Mouse (Mus musculus) kidney, adult 8-10 months (tissue): ENCODE data around the gene Sytl5.

Experiments used
- DNase-seq, 2 experiments: peaks; one replicate each; pipeline ENCODE4 v3.0.0; 2022

Gene Sytl5

GRCm38 (mm10) chrX:9885322-9885721 is at the start of gene Sytl5:
Gene Sytl5, plus strand, starts transcription at chrX:9885622.
- no peak for DNase-seq

DNA sequence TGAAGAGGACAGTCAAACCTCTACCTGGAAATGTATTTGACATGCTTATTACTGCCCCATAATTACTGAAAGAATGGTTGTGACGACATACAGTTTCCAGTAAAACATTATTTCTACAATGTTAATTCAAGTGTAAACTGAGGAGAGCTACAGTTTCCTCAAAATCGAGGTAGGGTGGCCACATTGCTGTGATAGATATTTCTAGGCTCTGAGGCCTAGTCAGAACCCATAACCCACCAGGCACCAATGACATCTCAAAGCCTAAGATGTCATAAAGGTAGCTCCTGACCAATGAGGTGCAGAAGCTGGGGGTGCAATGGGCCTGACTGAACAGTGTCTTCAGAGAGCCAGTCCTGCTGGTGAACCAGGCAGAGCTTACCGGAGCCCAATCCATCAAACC is 38.8 kb upstream of the Sytl5 start, which contains the start of gene Hypm:
Gene Hypm (plus strand): TSS at position 301 of the 400 bp plus-strand sequence.
- DNase-seq: no peak

- no peak for DNase-seq
Measured at GRCm38 (mm10) chrX:9849403-9849802, 36.0 kb upstream of the Sytl5 start, which contains the start of gene H2al3. Gene H2al3, plus strand, starts transcription at chrX:9849703.

DNA sequence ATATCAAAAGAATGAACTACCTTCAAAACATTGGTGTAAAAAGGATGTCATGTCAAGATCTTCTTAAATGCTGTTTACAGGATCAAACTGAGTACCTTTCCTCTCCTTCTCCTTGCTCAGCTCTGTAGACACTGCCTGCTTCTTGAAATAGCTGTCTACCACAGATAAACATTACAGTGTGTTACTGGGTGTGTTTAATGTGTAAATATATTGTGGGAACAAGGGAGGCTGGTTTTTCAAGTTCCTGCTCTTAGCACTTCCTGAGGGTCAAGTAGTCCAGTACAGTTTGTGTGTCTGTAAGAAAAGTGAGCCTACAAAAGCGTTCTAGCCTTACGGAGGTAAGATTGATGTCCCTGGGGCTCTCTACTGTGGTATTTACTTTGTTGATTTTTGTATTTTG is 23.6 kb upstream of the Sytl5 start:
- DNase-seq: no peak

- no peak for DNase-seq
Measured at GRCm38 (mm10) chrX:9875519-9875918, 9.9 kb upstream of the Sytl5 start.

- no peak for DNase-seq
Measured at GRCm38 (mm10) chrX:9909572-9909971, 24.1 kb downstream of the Sytl5 start.

GRCm38 (mm10) chrX:9933839-9934238 is 48.4 kb downstream of the Sytl5 start:
- DNase-seq: no peak

DNA sequence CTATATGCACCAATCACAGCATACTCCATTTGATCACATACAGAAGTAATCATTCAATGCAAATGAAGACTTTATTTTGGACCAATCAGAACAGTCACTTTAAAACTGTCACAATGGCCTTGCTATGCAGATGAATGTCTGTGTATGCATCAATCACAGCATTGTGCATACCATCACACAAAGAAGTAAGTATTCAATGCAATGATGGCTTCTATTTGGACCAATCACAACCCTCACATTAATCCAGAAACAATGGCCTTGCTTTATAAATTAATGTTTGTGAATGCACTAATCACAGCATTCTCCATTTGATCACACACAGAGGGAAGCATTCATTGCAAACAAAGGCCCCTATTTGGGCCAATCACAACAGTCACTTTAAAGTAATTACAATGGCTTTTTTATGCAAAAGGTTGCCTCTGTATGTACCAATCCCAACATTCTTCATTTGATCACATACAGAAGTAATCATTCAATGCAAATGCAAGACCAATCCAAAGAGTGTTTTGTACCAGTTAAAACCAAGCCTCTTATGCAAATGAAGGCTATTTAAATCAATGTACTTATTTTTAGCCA is 98.8 kb downstream of the Sytl5 start:
- DNase-seq: no peak

DNA sequence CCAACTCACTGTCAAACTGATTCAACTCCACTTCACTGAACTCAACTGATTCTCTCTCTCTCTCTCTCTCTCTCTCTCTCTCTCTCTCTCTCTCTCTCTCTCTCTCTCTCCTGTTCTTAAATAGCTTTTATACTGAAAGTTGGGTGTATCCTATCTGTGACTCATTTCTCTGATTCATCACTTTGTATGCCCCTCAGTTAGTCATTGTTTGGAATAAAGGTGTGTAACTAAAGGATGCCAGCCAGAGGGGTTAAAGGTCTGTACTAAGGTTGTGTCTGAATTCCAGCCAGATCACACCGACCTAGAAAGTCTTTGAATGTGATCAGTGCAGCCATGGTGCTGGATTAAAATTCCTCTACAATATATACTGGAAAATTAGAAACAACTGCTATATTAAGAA is 115.3 kb downstream of the Sytl5 start:
- DNase-seq: no peak

- DNase-seq: no peak
Measured at GRCm38 (mm10) chrX:10005946-10006345, 120.5 kb downstream of the Sytl5 start.

GRCm38 (mm10) chrX:10007675-10008270 is 122.4 kb downstream of the Sytl5 start:
- no peak for DNase-seq

DNA sequence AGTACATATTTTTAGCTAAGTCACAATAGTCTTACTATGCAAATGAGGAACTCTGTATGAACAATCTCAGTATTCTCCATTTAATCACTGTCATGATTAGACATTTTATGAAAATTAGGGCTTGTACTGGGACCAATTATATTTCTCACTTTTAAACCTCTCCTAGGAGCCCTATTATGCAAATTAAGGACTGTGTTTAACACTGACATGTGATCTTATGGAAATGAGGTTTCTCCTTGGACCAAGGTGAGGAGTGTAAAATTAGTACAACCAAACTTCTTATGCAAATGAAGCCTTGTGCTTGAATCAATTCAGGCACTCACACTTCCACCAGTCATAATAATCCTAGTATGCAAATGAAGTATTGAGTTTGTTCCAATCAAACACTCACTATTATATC is 124.8 kb downstream of the Sytl5 start:
- no peak for DNase-seq

GRCm38 (mm10) chrX:10034666-10035065 is 149.2 kb downstream of the Sytl5 start:
- no peak for DNase-seq
